Mouse (Mus musculus): Measurements from ENCODE around the gene Cops4. TPM values are rescaled to one million over a fixed set of nuclear protein-coding genes. Genes with fewer than 3 reads are reported as not detected.

Cops4 gene
- polyA plus RNA-seq, 1 experiment from 2014 or later, result 51.8 TPM

DNA sequence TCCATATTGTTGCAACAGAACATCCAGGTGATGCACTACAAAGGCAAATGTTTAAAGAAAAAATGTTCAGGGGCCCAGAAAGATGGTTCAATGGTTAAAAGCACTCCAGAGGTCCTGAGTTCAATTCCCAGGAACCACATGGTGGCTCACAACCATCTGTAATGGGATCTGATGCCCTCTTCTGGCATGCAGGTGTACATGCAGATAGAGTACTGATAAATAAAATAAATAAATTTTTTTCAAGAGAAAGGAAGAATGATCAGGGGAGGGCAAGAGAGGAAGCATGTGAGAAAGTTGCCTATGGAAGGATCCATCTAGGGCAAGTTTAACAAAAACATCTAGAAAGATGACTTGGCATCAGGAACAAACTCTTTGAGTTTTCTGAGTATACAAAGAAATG, 5.5 kb upstream of the Cops4 start:
- Histone ChIP-seq H3K36me3 (ENCODE audit: inconsistent target) (no peaks in the 10 kb centered on the region), H3K4me3 (ENCODE audit: inconsistent target) (no peak overlapping the region), H3K27ac (no peak overlapping the region), H3K79me2 (ENCODE audit: inconsistent target) (no peaks in the 10 kb centered on the region)

DNA sequence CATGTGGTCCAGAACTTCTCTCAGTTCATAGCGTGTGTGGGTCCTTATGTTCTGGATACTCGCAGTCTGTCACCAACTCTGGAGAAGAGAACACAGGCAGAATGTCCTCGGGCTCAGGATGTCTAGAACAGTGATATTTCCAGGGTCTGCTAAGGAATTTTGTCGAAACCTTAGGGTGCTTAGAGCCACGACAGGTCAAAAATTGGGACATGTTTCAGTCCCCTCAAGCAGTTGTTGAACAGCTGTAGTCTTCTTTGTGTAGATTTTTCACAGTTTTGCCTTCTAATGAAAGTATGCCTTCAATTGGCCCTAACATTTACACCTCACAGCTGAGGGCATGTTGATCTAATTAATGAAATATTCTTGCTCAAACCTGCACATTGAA, 910 bp downstream of the Cops4 start:
- Histone ChIP-seq H3K36me3 (ENCODE audit: inconsistent target) (no peaks in the 10 kb centered on the region), H3K27ac (peak overlapping the region; percentile 76), H3K79me2 (ENCODE audit: inconsistent target) (peaks cover 57% of the 10 kb centered on the region), H3K4me3 (ENCODE audit: inconsistent target) (peak overlapping the region; percentile 80)
- 5% methylated on average over 5 of the region's 5 CpGs for WGBS (ENCODE audit: missing documents)

DNA sequence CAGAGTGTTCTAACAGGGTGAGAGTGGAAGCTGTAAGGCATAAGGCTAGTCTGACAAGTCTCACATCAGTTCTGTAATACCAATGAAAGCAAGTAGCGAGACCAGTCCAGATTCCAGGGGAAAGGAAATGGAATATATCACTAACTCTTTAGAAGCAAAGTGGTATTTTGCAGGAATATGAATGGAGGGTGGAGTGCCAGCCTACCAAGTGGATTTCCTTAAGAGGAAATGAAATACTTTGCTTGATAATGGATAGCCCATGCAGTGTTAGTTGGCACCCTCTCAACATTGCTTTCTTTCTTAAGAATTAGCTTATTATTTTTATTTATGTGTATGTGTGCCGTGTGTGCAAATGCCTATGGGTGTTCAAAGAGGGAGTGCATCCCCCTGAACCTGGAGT, 2.1 kb downstream of the Cops4 start:
- Histone ChIP-seq H3K36me3 (ENCODE audit: inconsistent target) (no peaks in the 10 kb centered on the region), H3K27ac (no peak overlapping the region), H3K4me3 (ENCODE audit: inconsistent target) (no peak overlapping the region), H3K79me2 (ENCODE audit: inconsistent target) (peaks cover 69% of the 10 kb centered on the region)
- WGBS (ENCODE audit: missing documents), result 100% methylated on average over 2 of the region's 2 CpGs

DNA sequence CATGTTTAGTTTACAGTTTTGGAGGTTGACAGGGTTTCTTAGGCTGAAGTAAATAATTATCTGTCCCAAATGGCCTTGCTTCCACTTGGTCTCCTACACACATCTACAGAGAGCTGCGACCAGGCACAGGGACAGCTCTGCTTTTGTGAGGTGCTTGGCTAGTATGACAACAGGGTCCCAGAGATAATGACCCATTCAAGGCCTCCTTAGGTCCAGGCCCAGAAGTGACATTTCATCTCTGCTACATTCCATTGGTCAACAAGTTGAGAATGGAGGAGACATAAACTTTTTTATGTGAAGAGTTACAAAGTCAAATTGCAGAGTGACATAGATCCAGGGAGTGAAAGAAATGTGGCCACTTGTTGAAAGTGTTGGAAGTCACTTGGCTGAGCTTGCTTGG, 5.2 kb downstream of the Cops4 start:
- H3K79me2 ChIP-seq (ENCODE audit: inconsistent target), result peaks cover 94% of the 10 kb centered on the region
- no peak overlapping the region for H3K4me3 ChIP-seq (ENCODE audit: inconsistent target)
- 91% methylated on average over 1 of the region's 1 CpGs for whole genome bisulfite sequencing (ENCODE audit: missing documents)
- no peak overlapping the region for H3K27ac ChIP-seq
- 0 out of 2 replicates have a peak, but pooled peaks cover 5% of the 10 kb centered on the region for H3K36me3 ChIP-seq (ENCODE audit: inconsistent target)

DNA sequence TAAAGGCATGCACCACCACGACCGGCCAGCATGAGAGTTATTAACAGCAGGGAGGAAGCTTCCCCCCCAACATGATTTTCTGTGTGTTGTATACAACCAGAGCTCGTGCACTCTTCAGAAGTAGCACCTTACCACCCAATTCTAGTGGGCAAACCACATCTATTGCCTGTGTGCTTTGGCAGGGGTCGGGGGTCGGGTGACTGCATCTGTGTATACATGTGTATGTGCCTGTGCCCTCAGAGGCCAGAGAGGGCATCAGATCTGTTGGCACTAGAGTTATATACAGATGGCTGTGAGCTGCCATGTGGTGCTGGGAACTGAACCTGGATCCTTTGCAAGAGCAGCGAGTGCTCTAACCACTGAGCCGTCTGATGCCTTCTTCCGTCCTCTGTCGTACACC, 6.8 kb downstream of the Cops4 start:
- Histone ChIP-seq H3K27ac (no peak overlapping the region), H3K4me3 (ENCODE audit: inconsistent target) (no peak overlapping the region), H3K36me3 (ENCODE audit: inconsistent target) (peaks cover 20% of the 10 kb centered on the region), H3K79me2 (ENCODE audit: inconsistent target) (peaks cover 80% of the 10 kb centered on the region)
- 90% methylated on average over 9 of the region's 9 CpGs for WGBS (ENCODE audit: missing documents)

DNA sequence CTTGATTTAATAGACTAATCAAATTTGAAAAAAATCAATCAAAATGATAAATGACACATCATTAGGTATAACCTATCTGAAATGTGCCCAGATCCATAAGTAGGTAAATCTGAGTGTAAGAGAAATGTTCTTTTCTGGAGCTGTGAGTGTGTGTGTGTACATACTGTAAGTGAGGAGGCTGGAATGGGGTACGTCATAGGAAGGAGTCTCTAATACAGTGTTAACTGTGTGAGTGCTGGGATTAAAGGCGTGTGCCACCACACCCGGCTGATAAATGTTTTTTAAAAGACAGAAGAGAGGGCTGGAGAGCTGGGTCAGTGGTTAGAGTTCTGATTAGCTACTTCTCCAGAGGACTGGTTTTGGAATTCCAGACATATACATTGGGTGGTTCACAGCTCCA, 7.5 kb downstream of the Cops4 start:
- Histone ChIP-seq H3K36me3 (ENCODE audit: inconsistent target) (peaks cover 27% of the 10 kb centered on the region), H3K4me3 (ENCODE audit: inconsistent target) (no peak overlapping the region), H3K27ac (peak overlapping the region; percentile 74), H3K79me2 (ENCODE audit: inconsistent target) (peaks cover 73% of the 10 kb centered on the region)
- 32% methylated on average over 3 of the region's 3 CpGs for WGBS (ENCODE audit: missing documents)

DNA sequence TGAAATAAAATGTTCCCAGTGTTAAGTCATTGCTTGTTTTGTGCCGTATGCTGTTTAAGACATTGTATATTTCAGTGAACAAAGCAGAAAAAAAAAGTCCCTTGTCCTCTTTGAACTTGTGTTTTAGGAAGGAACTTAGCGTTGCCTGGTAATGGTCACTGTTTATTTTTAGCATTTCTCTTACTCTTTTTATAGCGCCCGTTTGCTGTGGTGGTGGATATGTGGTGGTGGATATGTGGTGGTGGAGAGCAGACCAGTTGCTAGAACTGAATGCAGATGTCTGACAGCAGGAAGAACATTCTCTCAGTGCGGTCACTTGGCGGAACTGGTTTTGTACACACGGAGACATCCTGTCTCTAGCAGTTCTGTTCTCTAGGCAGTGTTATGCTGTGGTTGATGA, 8.1 kb downstream of the Cops4 start:
- Histone ChIP-seq H3K27ac (peak overlapping the region; percentile 74), H3K4me3 (ENCODE audit: inconsistent target) (no peak overlapping the region), H3K36me3 (ENCODE audit: inconsistent target) (peaks cover 32% of the 10 kb centered on the region)

DNA sequence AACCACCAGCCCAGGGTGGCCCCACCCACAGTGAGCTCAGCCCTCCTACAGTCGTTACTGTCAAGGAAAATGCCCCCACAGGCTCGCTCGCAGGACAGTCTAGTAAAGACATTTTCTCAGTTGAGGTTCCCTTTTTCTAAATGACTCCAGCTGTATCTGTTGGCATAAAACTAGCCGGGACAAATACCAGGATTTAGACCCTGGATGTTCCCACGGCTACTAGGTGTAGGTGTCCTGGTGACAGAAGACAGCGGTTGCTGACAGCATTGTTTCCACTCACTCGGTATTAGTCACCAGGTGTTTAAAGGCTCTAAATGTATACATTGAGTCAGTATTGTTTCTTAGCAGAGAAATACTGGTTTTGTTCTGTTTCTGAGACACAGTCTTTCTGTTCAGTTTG, 17.7 kb downstream of the Cops4 start:
- 78% methylated on average over 7 of the region's 7 CpGs for WGBS (ENCODE audit: missing documents)
- peaks cover 40% of the 10 kb centered on the region for H3K36me3 ChIP-seq (ENCODE audit: inconsistent target)
- H3K4me3 ChIP-seq (ENCODE audit: inconsistent target), result no peak overlapping the region
- H3K27ac ChIP-seq, result no peak overlapping the region
- no peaks in the 10 kb centered on the region for H3K79me2 ChIP-seq (ENCODE audit: inconsistent target)

More for the DNA sequence above, 8.1 kb downstream of the Cops4 start:
- WGBS (ENCODE audit: missing documents), result under 1% methylated on average over 7 of the region's 7 CpGs
- H3K79me2 ChIP-seq (ENCODE audit: inconsistent target), result peaks cover 68% of the 10 kb centered on the region

DNA sequence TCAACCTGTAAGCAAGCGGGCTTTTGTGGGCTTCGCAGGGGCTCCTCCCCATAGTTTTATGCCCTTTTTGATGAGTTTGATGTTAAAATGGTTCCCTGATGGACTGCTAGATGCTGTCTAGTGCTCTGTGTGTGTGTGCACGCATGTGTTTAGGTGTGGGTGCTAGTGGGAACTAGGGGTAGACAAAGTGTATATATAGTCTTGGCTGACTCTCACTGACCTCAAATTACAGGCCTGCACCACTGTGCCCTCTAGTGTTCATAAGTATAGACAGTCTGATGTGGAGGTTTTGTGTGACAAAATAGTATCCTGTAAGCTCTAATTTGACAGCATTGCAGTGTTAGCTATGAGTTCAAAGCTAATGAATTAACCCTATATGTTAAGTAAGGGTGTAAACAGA, 18.5 kb downstream of the Cops4 start:
- H3K27ac ChIP-seq, result no peak overlapping the region
- H3K4me3 ChIP-seq (ENCODE audit: inconsistent target), result no peak overlapping the region

DNA sequence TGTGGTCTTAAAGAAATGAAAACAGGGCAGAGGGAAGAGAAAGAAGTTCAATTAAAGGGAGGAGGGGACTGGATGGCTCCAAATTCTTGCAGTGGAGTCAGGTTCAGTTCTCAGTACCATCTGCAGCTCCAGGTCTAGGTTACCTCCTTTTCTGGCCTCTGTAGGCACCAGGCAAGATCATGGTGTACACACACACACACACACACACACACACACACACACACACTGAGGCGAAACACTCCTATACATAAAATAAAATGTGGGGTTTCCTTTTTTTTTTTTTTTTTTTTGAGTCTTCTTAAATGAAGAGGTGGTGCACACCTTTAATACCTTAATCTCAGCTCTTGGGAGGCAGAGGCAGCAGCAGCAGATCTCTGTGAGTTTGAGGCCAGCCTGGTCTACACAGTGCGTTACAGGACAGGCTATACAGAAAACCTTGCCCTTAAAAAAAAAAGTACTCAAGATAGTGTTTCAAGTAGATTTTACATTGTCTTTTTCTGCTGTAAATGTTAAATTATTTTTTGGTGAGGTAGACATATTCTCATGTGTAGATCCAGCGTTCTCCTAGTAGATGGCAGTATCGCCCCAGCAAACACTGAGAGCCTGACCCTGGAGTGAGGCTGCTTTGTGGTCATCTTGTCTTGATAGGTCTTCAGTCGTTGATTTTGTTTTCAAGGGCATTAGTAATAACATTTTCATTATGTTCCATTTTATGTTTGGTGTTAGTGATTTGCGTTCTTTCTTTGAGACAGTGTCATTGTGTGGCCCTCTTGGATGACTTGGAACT, 28.4 kb downstream of the Cops4 start:
- Histone ChIP-seq H3K4me3 (ENCODE audit: inconsistent target) (no peak overlapping the region), H3K79me2 (ENCODE audit: inconsistent target) (no peaks in the 10 kb centered on the region), H3K36me3 (ENCODE audit: inconsistent target) (peaks cover 61% of the 10 kb centered on the region), H3K27ac (no peak overlapping the region)
- 76% methylated on average over 5 of the region's 6 CpGs for WGBS (ENCODE audit: missing documents)

More for the DNA sequence above, 18.5 kb downstream of the Cops4 start:
- 77% methylated on average over 3 of the region's 3 CpGs for WGBS (ENCODE audit: missing documents)
- Histone ChIP-seq H3K36me3 (ENCODE audit: inconsistent target) (peaks cover 38% of the 10 kb centered on the region), H3K79me2 (ENCODE audit: inconsistent target) (no peaks in the 10 kb centered on the region)

DNA sequence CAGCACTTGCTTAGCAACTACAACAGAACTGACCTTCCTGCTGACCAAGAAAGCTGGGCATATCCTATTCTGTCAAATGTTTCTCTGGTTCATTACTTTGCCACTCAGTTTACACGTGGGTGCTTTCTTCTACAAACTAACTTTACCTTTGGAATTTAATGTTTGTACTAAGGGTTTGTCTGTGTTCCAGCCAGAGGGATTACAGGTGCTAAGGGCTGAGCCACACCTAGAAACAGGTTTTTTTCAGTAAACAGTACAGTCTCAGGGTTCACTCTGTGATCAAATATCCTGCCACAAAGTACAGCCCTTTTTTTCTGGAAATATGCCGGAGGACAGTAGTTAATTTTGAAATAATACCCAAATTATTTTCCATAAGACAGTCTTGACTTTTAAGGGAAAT, 30.1 kb downstream of the Cops4 start:
- peaks cover 44% of the 10 kb centered on the region for H3K36me3 ChIP-seq (ENCODE audit: inconsistent target)
- H3K79me2 ChIP-seq (ENCODE audit: inconsistent target), result no peaks in the 10 kb centered on the region
- WGBS (ENCODE audit: missing documents), result 83% methylated on average over 2 of the region's 2 CpGs
- H3K4me3 ChIP-seq (ENCODE audit: inconsistent target), result no peak overlapping the region
- H3K27ac ChIP-seq, result no peak overlapping the region

DNA sequence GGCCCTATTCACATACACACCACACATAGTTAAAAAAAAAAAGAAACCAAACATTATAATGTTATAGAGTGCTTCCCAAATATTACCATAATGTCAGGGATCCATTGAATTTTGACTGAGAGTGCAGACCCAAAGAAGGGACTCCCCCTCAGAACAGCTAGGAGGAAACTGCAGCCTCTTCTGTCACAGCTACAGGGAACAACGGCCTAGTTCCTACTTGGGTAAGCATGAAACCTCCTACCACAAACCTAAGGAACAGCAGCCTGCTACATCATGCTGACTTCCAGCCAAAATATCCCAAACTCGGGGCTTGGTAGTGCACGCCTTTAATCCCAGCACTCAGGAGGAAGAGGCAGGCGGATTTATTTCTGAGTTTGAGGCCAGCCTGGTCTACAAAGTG, 31.2 kb downstream of the Cops4 start:
- WGBS (ENCODE audit: missing documents), result 80% methylated on average over 4 of the region's 4 CpGs
- Histone ChIP-seq H3K27ac (no peak overlapping the region), H3K36me3 (ENCODE audit: inconsistent target) (peaks cover 40% of the 10 kb centered on the region), H3K79me2 (ENCODE audit: inconsistent target) (no peaks in the 10 kb centered on the region), H3K4me3 (ENCODE audit: inconsistent target) (no peak overlapping the region)

DNA sequence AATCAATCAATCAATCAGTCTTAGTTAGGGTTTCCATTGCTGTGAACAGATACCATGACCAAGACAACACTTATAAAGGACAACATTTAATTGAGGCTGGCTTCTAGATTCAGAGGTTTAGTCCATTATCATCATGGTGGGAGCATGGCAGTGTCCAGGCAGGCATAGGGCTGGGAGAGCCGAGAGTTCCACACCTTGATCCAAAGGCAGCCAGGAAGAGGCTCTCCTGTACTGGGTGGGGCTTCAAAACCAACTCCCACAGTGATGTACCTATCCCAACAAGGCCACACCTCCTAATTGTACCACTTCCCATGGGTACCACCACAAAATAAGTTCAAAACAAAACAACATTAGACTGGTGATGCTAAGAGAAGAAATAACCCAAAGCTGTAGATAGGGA, 32.0 kb downstream of the Cops4 start:
- H3K27ac ChIP-seq, result no peak overlapping the region
- WGBS (ENCODE audit: missing documents), result 89% methylated on average over 1 of the region's 1 CpGs
- peaks cover 32% of the 10 kb centered on the region for H3K36me3 ChIP-seq (ENCODE audit: inconsistent target)
- no peak overlapping the region for H3K4me3 ChIP-seq (ENCODE audit: inconsistent target)
- H3K79me2 ChIP-seq (ENCODE audit: inconsistent target), result no peaks in the 10 kb centered on the region

DNA sequence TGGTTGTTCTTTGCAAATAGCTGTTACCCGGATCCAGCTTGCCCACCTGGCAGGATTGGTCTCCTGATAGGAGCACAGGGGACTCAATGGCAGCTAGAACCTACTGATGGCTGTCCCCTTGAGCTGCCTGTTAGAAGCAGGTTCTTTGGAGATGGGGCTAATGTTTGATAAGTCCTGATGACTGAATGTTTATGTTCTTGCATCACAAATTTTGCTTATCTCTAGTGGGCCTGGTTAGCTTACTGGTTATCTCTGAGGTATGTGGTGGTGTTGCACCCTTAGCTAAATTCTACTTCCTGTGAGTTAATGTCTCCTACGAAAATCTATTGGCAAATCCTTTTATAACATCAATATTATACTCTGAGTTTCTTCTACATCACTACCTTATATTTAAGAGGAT, 33.8 kb downstream of the Cops4 start:
- WGBS (ENCODE audit: missing documents), result 85% methylated on average over 2 of the region's 2 CpGs
- H3K36me3 ChIP-seq (ENCODE audit: inconsistent target), result peaks cover 19% of the 10 kb centered on the region; the same call in 1 of the 2 replicates
- H3K27ac ChIP-seq, result no peak overlapping the region
- H3K79me2 ChIP-seq (ENCODE audit: inconsistent target), result no peaks in the 10 kb centered on the region
- H3K4me3 ChIP-seq (ENCODE audit: inconsistent target), result no peak overlapping the region

DNA sequence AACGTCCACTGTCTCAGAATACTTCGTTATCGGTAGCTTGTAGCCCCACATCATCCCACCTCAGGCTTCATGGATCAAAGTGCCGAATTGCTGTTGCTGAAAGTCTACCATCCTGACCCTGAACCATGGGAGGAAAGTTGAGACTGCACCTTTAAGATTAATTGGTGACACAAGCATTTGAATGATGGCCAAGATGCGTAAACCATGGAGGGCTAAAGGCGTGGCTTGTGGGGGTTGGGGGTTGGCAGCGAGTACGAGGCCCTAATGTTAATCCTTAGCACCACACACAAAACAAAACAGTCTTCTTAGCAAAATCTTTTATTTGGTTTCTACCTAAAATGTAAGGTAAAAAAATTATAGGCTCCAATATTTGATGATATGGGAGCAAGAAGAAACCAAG, 35.3 kb downstream of the Cops4 start:
- no peak overlapping the region for H3K27ac ChIP-seq
- peaks cover 5% of the 10 kb centered on the region; the same call in 1 of the 2 replicates for H3K36me3 ChIP-seq (ENCODE audit: inconsistent target)
- H3K4me3 ChIP-seq (ENCODE audit: inconsistent target), result no peak overlapping the region
- WGBS (ENCODE audit: missing documents), result 95% methylated on average over 8 of the region's 8 CpGs
- H3K79me2 ChIP-seq (ENCODE audit: inconsistent target), result no peaks in the 10 kb centered on the region

DNA sequence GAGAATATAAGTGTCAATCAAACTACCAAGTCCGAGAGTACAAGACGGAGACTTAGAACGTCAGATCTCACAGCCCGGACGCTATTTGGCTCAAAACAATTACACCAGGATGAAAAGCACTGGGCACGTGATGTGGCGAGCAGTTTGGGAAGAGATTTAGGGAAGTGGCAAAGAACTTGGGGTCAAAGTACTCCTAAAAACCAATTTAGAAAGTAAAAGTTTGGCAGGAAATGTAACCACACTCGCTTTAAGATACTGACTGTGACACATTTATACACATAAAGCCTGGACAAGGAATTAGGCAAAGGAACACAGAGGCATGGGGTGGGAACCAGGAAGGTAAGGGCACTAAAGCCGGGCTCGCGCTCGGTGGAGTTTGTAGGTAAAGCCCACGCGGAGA, 38.9 kb downstream of the Cops4 start:
- Histone ChIP-seq H3K36me3 (ENCODE audit: inconsistent target) (no peaks in the 10 kb centered on the region), H3K79me2 (ENCODE audit: inconsistent target) (no peaks in the 10 kb centered on the region), H3K27ac (peak overlapping the region; percentile 56), H3K4me3 (ENCODE audit: inconsistent target) (no peak overlapping the region)
- WGBS (ENCODE audit: missing documents), result 32% methylated on average over 14 of the region's 14 CpGs

Measured in macrophage (primary cell).